Mouse (Mus musculus) neural tube, embryonic 15.5 days (tissue): ENCODE data around the gene Sccpdh. TPM values are rescaled to one million over a fixed set of nuclear protein-coding genes. Genes with fewer than 3 reads are reported as not detected.
"Not testable (repeated sequence)": the region's sequence is repeated elsewhere in the genome, so short reads cannot be mapped to it uniquely, and the experiment has no call there.

Experiments used
- ATAC-seq: fragments of 200-750 bp; cut with Nextera tagmentation; 2 replicates; pipeline ENCODE4 v1.8.0; 2017; ENCODE audit warnings: mild to moderate bottlenecking, moderate TSS enrichment, moderate library complexity; ENCODE audit not compliant: low FRiP score
- H3K27ac ChIP-seq: fragments of 300-500 bp; sonication (generic); replicated peaks from 2 replicates; pipeline ENCODE4 v1.5.1; 2015; ENCODE audit warnings: mild to moderate bottlenecking, inconsistent platforms
- H3K27me3 ChIP-seq: fragments of 300-500 bp; sonication (generic); replicated peaks from 2 replicates; pipeline ENCODE4 v1.6.1; 2015; ENCODE audit warnings: inconsistent platforms
- H3K36me3 ChIP-seq: fragments of 300-500 bp; sonication (generic); 2 replicates; pipeline ENCODE4 v1.6.1; 2015; ENCODE audit warnings: inconsistent platforms
- H3K4me1 ChIP-seq: fragments of 300-500 bp; sonication (generic); 2 replicates; pipeline ENCODE4 v1.6.1; 2015; ENCODE audit warnings: inconsistent platforms
- H3K4me2 ChIP-seq: fragments of 300-500 bp; sonication (generic); 2 replicates; pipeline ENCODE4 v1.6.1; 2015; ENCODE audit warnings: inconsistent platforms, mild to moderate bottlenecking, moderate library complexity
- H3K4me3 ChIP-seq: fragments of 300-500 bp; sonication (generic); replicated peaks from 2 replicates; pipeline ENCODE4 v1.5.1; 2015; ENCODE audit warnings: mild to moderate bottlenecking, inconsistent platforms
- H3K9ac ChIP-seq: fragments of 300-500 bp; sonication (generic); replicated peaks from 2 replicates; pipeline ENCODE4 v1.6.1; 2015; ENCODE audit warnings: mild to moderate bottlenecking, inconsistent platforms
- H3K9me3 ChIP-seq: fragments of 300-500 bp; sonication (generic); replicated peaks from 2 replicates; pipeline ENCODE4 v1.6.1; 2016; ENCODE audit warnings: inconsistent platforms
- WGBS: fragments of 180-500 bp; shearing (Covaris S2); methylation state at CpG from one replicate; pipeline ENCODE4 v1.1.7; 2015; ENCODE audit warnings: mixed read lengths; 5-methylcytosine and 5-hydroxymethylcytosine counted together
- polyA plus RNA-seq: library from polyadenylated mRNA; unstranded; fragments of >200 nt; fragmentation: Nextera tagmentation; extraction: Ambion mirVana; gene quantifications from 2 replicates; pipeline ENCODE4 v1.2.1, GENCODE M21; 2015

Gene Sccpdh
- polyA plus RNA-seq, 1 experiment from 2014 or later = 190 TPM

GRCm38 (mm10) chr1:179709390-179709789 is 41.4 kb downstream of the Sccpdh start:
- Histone ChIP-seq H3K27me3 (no peaks in the 10 kb centered on the region), H3K4me2 (no peak overlapping the region), H3K36me3 (no peaks in the 10 kb centered on the region), H3K9ac (no peak overlapping the region), H3K4me1 (no peaks in the 10 kb centered on the region), H3K27ac (no peak overlapping the region), H3K9me3 (no peaks in the 10 kb centered on the region), H3K4me3 (no peak overlapping the region)
- ATAC-seq = no peak
- 82% methylated on average over 6 of the region's 6 CpGs for WGBS

- WGBS = 89% methylated on average over 5 of the region's 5 CpGs
- Histone ChIP-seq H3K4me2 (no peak overlapping the region), H3K27ac (no peak overlapping the region), H3K4me1 (no peaks in the 10 kb centered on the region), H3K9ac (no peak overlapping the region), H3K9me3 (no peaks in the 10 kb centered on the region), H3K36me3 (no peaks in the 10 kb centered on the region), H3K27me3 (no peaks in the 10 kb centered on the region), H3K4me3 (no peak overlapping the region)
- ATAC-seq = no peak
These were observed 42.7 kb downstream of the Sccpdh start for GRCm38 (mm10) chr1:179710739-179711138.

- H3K4me1 ChIP-seq = no peaks in the 10 kb centered on the region
- WGBS = 92% methylated on average over 7 of the region's 7 CpGs
- H3K4me3 ChIP-seq = no peak overlapping the region
- H3K27ac ChIP-seq = no peak overlapping the region
- no peaks in the 10 kb centered on the region for H3K27me3 ChIP-seq
- no peak overlapping the region for H3K9ac ChIP-seq
- ATAC-seq = no peak
- H3K9me3 ChIP-seq = no peaks in the 10 kb centered on the region
- no peaks in the 10 kb centered on the region for H3K36me3 ChIP-seq
- no peak overlapping the region for H3K4me2 ChIP-seq
These were observed 44.6 kb downstream of the Sccpdh start for GRCm38 (mm10) chr1:179712658-179713057.

- no peaks in the 10 kb centered on the region for H3K27me3 ChIP-seq
- H3K27ac ChIP-seq = no peak overlapping the region
- no peak overlapping the region for H3K4me2 ChIP-seq
- 84% methylated on average over 3 of the region's 3 CpGs for WGBS
- no peaks in the 10 kb centered on the region for H3K36me3 ChIP-seq
- no peak overlapping the region for H3K9ac ChIP-seq
- no peak for ATAC-seq
- H3K9me3 ChIP-seq = no peaks in the 10 kb centered on the region
- no peak overlapping the region for H3K4me3 ChIP-seq
- H3K4me1 ChIP-seq = no peaks in the 10 kb centered on the region
These were observed 45.4 kb downstream of the Sccpdh start for GRCm38 (mm10) chr1:179713367-179713766.

GRCm38 (mm10) chr1:179715289-179715688 is 47.3 kb downstream of the Sccpdh start:
- not testable (repeated sequence) for H3K9me3 ChIP-seq, H3K4me3 ChIP-seq, H3K9ac ChIP-seq, H3K4me1 ChIP-seq, H3K27ac ChIP-seq, H3K27me3 ChIP-seq, H3K4me2 ChIP-seq, ATAC-seq, H3K36me3 ChIP-seq
- WGBS = 97% methylated on average over 3 of the region's 4 CpGs

GRCm38 (mm10) chr1:179715786-179716185 is 47.8 kb downstream of the Sccpdh start:
- H3K9me3 ChIP-seq = no peaks in the 10 kb centered on the region
- H3K9ac ChIP-seq = no peak overlapping the region
- H3K27me3 ChIP-seq = no peaks in the 10 kb centered on the region
- no peak overlapping the region for H3K27ac ChIP-seq
- no peaks in the 10 kb centered on the region for H3K4me1 ChIP-seq
- no peak overlapping the region for H3K4me2 ChIP-seq
- no peak for ATAC-seq
- no peak overlapping the region for H3K4me3 ChIP-seq
- 91% methylated on average over 4 of the region's 4 CpGs for WGBS
- no peaks in the 10 kb centered on the region for H3K36me3 ChIP-seq

GRCm38 (mm10) chr1:179722811-179723469 is 54.9 kb downstream of the Sccpdh start:
- Histone ChIP-seq H3K27ac (no peak overlapping the region), H3K9ac (no peak overlapping the region), H3K4me1 (no peaks in the 10 kb centered on the region), H3K27me3 (0 out of 2 replicates have a peak, but pooled peaks cover 9% of the 10 kb centered on the region), H3K4me3 (no peak overlapping the region), H3K9me3 (no peaks in the 10 kb centered on the region), H3K4me2 (no peak overlapping the region), H3K36me3 (no peaks in the 10 kb centered on the region)
- no peak for ATAC-seq
- 33% methylated on average over 8 of the region's 8 CpGs for WGBS

- no peak overlapping the region for H3K27ac ChIP-seq
- H3K4me3 ChIP-seq = no peak overlapping the region
- WGBS = 86% methylated on average over 10 of the region's 10 CpGs
- no peak for ATAC-seq
- H3K9ac ChIP-seq = no peak overlapping the region
- no peaks in the 10 kb centered on the region for H3K36me3 ChIP-seq
- no peaks in the 10 kb centered on the region for H3K27me3 ChIP-seq
- no peaks in the 10 kb centered on the region for H3K9me3 ChIP-seq
- no peak overlapping the region for H3K4me2 ChIP-seq
- no peaks in the 10 kb centered on the region for H3K4me1 ChIP-seq
These were observed 60.7 kb downstream of the Sccpdh start for GRCm38 (mm10) chr1:179728661-179729060.

GRCm38 (mm10) chr1:179731391-179731790 is 63.4 kb downstream of the Sccpdh start:
- H3K27ac ChIP-seq = no peak overlapping the region
- no peak overlapping the region for H3K9ac ChIP-seq
- 93% methylated on average over 3 of the region's 3 CpGs for WGBS
- H3K36me3 ChIP-seq = no peaks in the 10 kb centered on the region
- no peak for ATAC-seq
- no peaks in the 10 kb centered on the region for H3K4me1 ChIP-seq
- no peaks in the 10 kb centered on the region for H3K9me3 ChIP-seq
- no peaks in the 10 kb centered on the region for H3K27me3 ChIP-seq
- no peak overlapping the region for H3K4me3 ChIP-seq
- no peak overlapping the region for H3K4me2 ChIP-seq

GRCm38 (mm10) chr1:179734500-179735474 is 66.8 kb downstream of the Sccpdh start:
- Histone ChIP-seq H3K9ac (no peak overlapping the region), H3K4me3 (no peak overlapping the region), H3K9me3 (no peaks in the 10 kb centered on the region), H3K4me1 (no peaks in the 10 kb centered on the region), H3K27me3 (no peaks in the 10 kb centered on the region), H3K27ac (no peak overlapping the region), H3K36me3 (no peaks in the 10 kb centered on the region), H3K4me2 (no peak overlapping the region)
- no peak for ATAC-seq
- WGBS = 47% methylated on average over 15 of the region's 15 CpGs

- Histone ChIP-seq H3K4me2 (no peak overlapping the region), H3K4me1 (no peaks in the 10 kb centered on the region), H3K9me3 (no peaks in the 10 kb centered on the region), H3K27ac (no peak overlapping the region), H3K4me3 (no peak overlapping the region), H3K9ac (no peak overlapping the region), H3K36me3 (no peaks in the 10 kb centered on the region), H3K27me3 (no peaks in the 10 kb centered on the region)
- WGBS = 85% methylated on average over 3 of the region's 3 CpGs
- no peak for ATAC-seq
These were observed 68.5 kb downstream of the Sccpdh start for GRCm38 (mm10) chr1:179736483-179736882.
